Mouse (Mus musculus): ENCODE measurements around the gene Tgfb2. TPM values are rescaled to one million over a fixed set of nuclear protein-coding genes. Genes with fewer than 3 reads are reported as not detected.

Gene Tgfb2
- polyA plus RNA-seq, 1 experiment = 9.3 TPM

DNA sequence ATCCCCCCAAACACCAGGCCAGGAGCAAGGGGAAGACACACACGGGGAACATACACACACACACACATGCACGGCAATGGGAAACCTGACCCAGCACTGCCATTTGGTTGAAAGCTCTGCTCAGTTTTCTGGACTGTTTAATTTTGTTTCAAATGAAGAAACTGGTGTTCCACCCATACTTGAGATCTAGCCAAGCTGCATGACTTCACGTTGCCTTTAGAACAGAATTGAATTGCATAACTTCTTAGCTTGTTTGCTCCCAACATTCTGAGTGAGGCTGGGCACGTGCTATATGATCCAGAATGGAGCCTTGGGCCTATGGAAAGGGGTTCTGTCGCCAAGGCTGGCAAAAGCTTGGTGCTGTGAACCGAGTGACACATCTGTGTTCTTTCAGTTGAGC, 87.5 kb downstream of the Tgfb2 start:
- TF ChIP-seq E2F4 (IDR thresholded peaks at IDR 0.05; ENCODE audit: insufficient read depth) (no peak), POLR2A (IDR thresholded peaks at IDR 0.05; ENCODE audit: insufficient read length, low read depth) (no peak), MAX (IDR thresholded peaks at IDR 0.05; ENCODE audit: low read depth) (no peak), USF1 (IDR thresholded peaks at IDR 0.05; ENCODE audit: low read depth) (no peak), TCF12 (IDR thresholded peaks at IDR 0.05; ENCODE audit: insufficient read depth, poor library complexity, severe bottlenecking) (no peak), SRF (IDR thresholded peaks at IDR 0.05; ENCODE audit: control insufficient read depth, insufficient read length, low read depth) (no peak), TCF3 (IDR thresholded peaks at IDR 0.05; ENCODE audit: insufficient read length, low read depth) (no peak), CEBPB (IDR thresholded peaks at IDR 0.05; ENCODE audit: insufficient read depth, poor library complexity, severe bottlenecking) (no peak), MYOD1 (IDR thresholded peaks at IDR 0.05; ENCODE audit: control insufficient read depth in 1 of 3, insufficient read length in 2 of 3, low read depth in 2 of 3) (no peak), POLR2AphosphoS2 (IDR thresholded peaks at IDR 0.05; ENCODE audit: insufficient read length, low read depth) (no peak), REST (IDR thresholded peaks at IDR 0.05; ENCODE audit: insufficient read depth, insufficient read length) (no peak), MYOG (IDR thresholded peaks at IDR 0.05; ENCODE audit: control insufficient read depth in 1 of 3, insufficient read depth in 1 of 3, insufficient read length in 2 of 3, low read depth in 2 of 3) (no peak)

DNA sequence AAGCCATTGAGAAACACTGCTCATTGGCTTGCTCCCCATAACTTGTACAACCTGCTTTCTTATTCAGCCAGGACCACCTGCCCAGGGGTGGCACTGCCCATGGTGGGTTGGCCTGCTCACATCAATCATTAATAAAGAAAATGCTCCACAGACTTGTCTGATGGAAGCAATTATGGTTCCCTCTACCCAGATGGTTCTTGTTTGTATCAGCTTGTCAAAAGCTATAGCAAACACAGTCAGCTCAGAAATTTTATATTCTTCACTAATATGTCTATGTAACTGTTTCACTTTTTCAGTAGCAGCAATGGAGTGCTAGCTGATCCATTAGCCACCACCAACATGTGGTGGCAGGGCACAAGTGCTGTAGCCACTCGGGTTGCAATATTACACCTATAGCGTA, 94.4 kb downstream of the Tgfb2 start:
- no peaks in the 10 kb centered on the region for H3K27me3 ChIP-seq (ENCODE audit: control insufficient read depth, insufficient read depth, insufficient read length)
- H3K36me3 ChIP-seq (ENCODE audit: control insufficient read depth, insufficient read depth) = no peaks in the 10 kb centered on the region
- H3ac ChIP-seq (ENCODE audit: control insufficient read depth, insufficient read length) = no peak overlapping the region
- H3K79me2 ChIP-seq (ENCODE audit: control insufficient read depth, insufficient read depth) = no peaks in the 10 kb centered on the region
- H3K4me2 ChIP-seq (ENCODE audit: low read depth) = no peak overlapping the region
- TF ChIP-seq MYOG (IDR thresholded peaks at IDR 0.05; ENCODE audit: control insufficient read depth in 1 of 3, insufficient read depth in 1 of 3, insufficient read length in 2 of 3, low read depth in 2 of 3) (no peak), MAX (IDR thresholded peaks at IDR 0.05; ENCODE audit: low read depth) (no peak), CEBPB (IDR thresholded peaks at IDR 0.05; ENCODE audit: insufficient read depth, poor library complexity, severe bottlenecking) (no peak), SRF (IDR thresholded peaks at IDR 0.05; ENCODE audit: control insufficient read depth, insufficient read length, low read depth) (no peak), E2F4 (IDR thresholded peaks at IDR 0.05; ENCODE audit: insufficient read depth) (no peak), MYOD1 (IDR thresholded peaks at IDR 0.05; ENCODE audit: control insufficient read depth in 1 of 3, insufficient read length in 2 of 3, low read depth in 2 of 3) (no peak), REST (IDR thresholded peaks at IDR 0.05; ENCODE audit: insufficient read depth, insufficient read length) (no peak), USF1 (IDR thresholded peaks at IDR 0.05; ENCODE audit: low read depth) (no peak), TCF12 (IDR thresholded peaks at IDR 0.05; ENCODE audit: insufficient read depth, poor library complexity, severe bottlenecking) (no peak)
- no peak overlapping the region for H3K4me3 ChIP-seq

More for the DNA sequence above, 87.5 kb downstream of the Tgfb2 start:
- no peak overlapping the region for H3ac ChIP-seq (ENCODE audit: control insufficient read depth, insufficient read length)
- no peaks in the 10 kb centered on the region for H3K79me2 ChIP-seq (ENCODE audit: control insufficient read depth, insufficient read depth)
- no peak overlapping the region for H3K4me2 ChIP-seq (ENCODE audit: low read depth)
- H3K27me3 ChIP-seq (ENCODE audit: control insufficient read depth, insufficient read depth, insufficient read length) = no peaks in the 10 kb centered on the region
- no peaks in the 10 kb centered on the region for H3K36me3 ChIP-seq (ENCODE audit: control insufficient read depth, insufficient read depth)
- no peak overlapping the region for H3K4me3 ChIP-seq

DNA sequence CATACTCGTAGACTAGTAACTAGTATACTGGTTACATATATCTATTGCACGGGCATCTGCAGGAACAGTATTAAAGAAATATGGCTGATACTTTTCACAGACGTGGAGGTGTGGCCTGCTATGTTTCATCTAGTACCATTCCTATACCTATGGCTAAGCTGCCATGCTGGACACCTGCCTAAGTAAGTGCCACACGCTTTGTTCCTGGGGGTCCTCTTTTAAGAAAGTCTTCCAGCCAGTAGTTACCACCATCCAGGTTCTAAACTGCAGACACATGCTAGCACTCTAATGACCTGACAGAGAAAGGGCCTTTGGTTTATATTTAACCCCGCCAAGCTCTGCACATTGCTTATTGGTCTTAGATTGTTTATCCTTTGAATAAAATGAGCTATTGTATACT, 95.3 kb downstream of the Tgfb2 start:
- H3K79me2 ChIP-seq (ENCODE audit: control insufficient read depth, insufficient read depth) = no peaks in the 10 kb centered on the region
- no peaks in the 10 kb centered on the region for H3K27me3 ChIP-seq (ENCODE audit: control insufficient read depth, insufficient read depth, insufficient read length)
- TF ChIP-seq E2F4 (IDR thresholded peaks at IDR 0.05; ENCODE audit: insufficient read depth) = no peak
- no peak for TF ChIP-seq REST (IDR thresholded peaks at IDR 0.05; ENCODE audit: insufficient read depth, insufficient read length)
- no peak for TF ChIP-seq POLR2A (IDR thresholded peaks at IDR 0.05; ENCODE audit: insufficient read length, low read depth)
- no peak for TF ChIP-seq TCF3 (IDR thresholded peaks at IDR 0.05; ENCODE audit: insufficient read length, low read depth)
- TF ChIP-seq SRF (IDR thresholded peaks at IDR 0.05; ENCODE audit: control insufficient read depth, insufficient read length, low read depth) = no peak
- no peak for TF ChIP-seq POLR2AphosphoS2 (IDR thresholded peaks at IDR 0.05; ENCODE audit: insufficient read length, low read depth)
- TF ChIP-seq USF1 (IDR thresholded peaks at IDR 0.05; ENCODE audit: low read depth) = no peak
- no peak for TF ChIP-seq CEBPB (IDR thresholded peaks at IDR 0.05; ENCODE audit: insufficient read depth, poor library complexity, severe bottlenecking)
- no peak for TF ChIP-seq MYOG (IDR thresholded peaks at IDR 0.05; ENCODE audit: control insufficient read depth in 1 of 3, insufficient read depth in 1 of 3, insufficient read length in 2 of 3, low read depth in 2 of 3)
- no peak for TF ChIP-seq TCF12 (IDR thresholded peaks at IDR 0.05; ENCODE audit: insufficient read depth, poor library complexity, severe bottlenecking)
- no peak for TF ChIP-seq MYOD1 (IDR thresholded peaks at IDR 0.05; ENCODE audit: control insufficient read depth in 1 of 3, insufficient read length in 2 of 3, low read depth in 2 of 3)
- no peak for TF ChIP-seq MAX (IDR thresholded peaks at IDR 0.05; ENCODE audit: low read depth)
- no peak overlapping the region for H3ac ChIP-seq (ENCODE audit: control insufficient read depth, insufficient read length)
- no peaks in the 10 kb centered on the region for H3K36me3 ChIP-seq (ENCODE audit: control insufficient read depth, insufficient read depth)
- H3K4me3 ChIP-seq = no peak overlapping the region
- H3K4me2 ChIP-seq (ENCODE audit: low read depth) = peak overlapping the region; percentile 73

DNA sequence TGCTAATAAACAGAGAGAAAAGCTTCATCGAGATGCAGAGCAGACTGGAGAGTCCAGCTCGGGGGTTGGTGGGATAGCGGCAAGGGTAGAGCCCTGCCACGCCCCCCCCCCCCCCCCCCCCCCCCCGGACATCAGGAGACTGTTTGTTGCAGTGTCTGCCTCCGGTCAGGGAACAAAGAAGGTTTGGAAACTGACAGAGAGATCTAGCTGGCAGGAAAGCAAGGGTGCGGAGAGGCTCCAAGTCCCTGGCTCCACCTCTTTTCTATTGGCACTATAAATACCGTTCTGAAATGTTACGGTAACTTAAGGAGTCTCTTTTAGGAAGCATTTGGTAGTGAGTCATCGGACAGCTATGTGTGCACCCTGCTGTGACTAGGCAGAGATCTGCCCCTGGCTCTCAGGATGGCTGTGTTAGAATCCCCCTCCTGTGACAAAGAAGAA, 96.0 kb downstream of the Tgfb2 start:
- Histone ChIP-seq H3K79me2 (ENCODE audit: control insufficient read depth, insufficient read depth) (no peaks in the 10 kb centered on the region), H3K4me3 (no peak overlapping the region), H3K36me3 (ENCODE audit: control insufficient read depth, insufficient read depth) (no peaks in the 10 kb centered on the region), H3K4me2 (ENCODE audit: low read depth) (peak overlapping the region; percentile 73), H3K27me3 (ENCODE audit: control insufficient read depth, insufficient read depth, insufficient read length) (no peaks in the 10 kb centered on the region), H3ac (ENCODE audit: control insufficient read depth, insufficient read length) (no peak overlapping the region)
- no peak for TF ChIP-seq POLR2A (IDR thresholded peaks at IDR 0.05; ENCODE audit: insufficient read length, low read depth)
- TF ChIP-seq MAX (IDR thresholded peaks at IDR 0.05; ENCODE audit: low read depth) = no peak
- TF ChIP-seq POLR2AphosphoS2 (IDR thresholded peaks at IDR 0.05; ENCODE audit: insufficient read length, low read depth) = no peak
- TF ChIP-seq TCF12 (IDR thresholded peaks at IDR 0.05; ENCODE audit: insufficient read depth, poor library complexity, severe bottlenecking) = no peak
- no peak for TF ChIP-seq CEBPB (IDR thresholded peaks at IDR 0.05; ENCODE audit: insufficient read depth, poor library complexity, severe bottlenecking)
- TF ChIP-seq SRF (IDR thresholded peaks at IDR 0.05; ENCODE audit: control insufficient read depth, insufficient read length, low read depth) = no peak
- TF ChIP-seq E2F4 (IDR thresholded peaks at IDR 0.05; ENCODE audit: insufficient read depth) = no peak
- TF ChIP-seq TCF3 (IDR thresholded peaks at IDR 0.05; ENCODE audit: insufficient read length, low read depth) = no peak
- TF ChIP-seq MYOD1 (IDR thresholded peaks at IDR 0.05; ENCODE audit: control insufficient read depth in 1 of 3, insufficient read length in 2 of 3, low read depth in 2 of 3) = no peak
- no peak for TF ChIP-seq REST (IDR thresholded peaks at IDR 0.05; ENCODE audit: insufficient read depth, insufficient read length)
- no peak for TF ChIP-seq USF1 (IDR thresholded peaks at IDR 0.05; ENCODE audit: low read depth)
- TF ChIP-seq MYOG (IDR thresholded peaks at IDR 0.05; ENCODE audit: control insufficient read depth in 1 of 3, insufficient read depth in 1 of 3, insufficient read length in 2 of 3, low read depth in 2 of 3) = no peak
